Mouse (Mus musculus): ENCODE data around the gene Agap1. TPM values are rescaled to one million over a fixed set of nuclear protein-coding genes. Genes with fewer than 3 reads are reported as not detected.

Gene Agap1
- polyA plus RNA-seq, 1 experiment from 2014 or later = 1.6 TPM

GRCm38 (mm10) chr1:89542464-89542863 is 87.9 kb downstream of the Agap1 start:
- no peak for DNase-seq (ENCODE audit: low spot score)

- DNase-seq (ENCODE audit: low spot score) = no peak
These were observed 88.7 kb downstream of the Agap1 start for GRCm38 (mm10) chr1:89543312-89543711.

- DNase-seq (ENCODE audit: low spot score) = no peak
These were observed 89.5 kb downstream of the Agap1 start for GRCm38 (mm10) chr1:89544094-89544493.

GRCm38 (mm10) chr1:89545099-89545498 is 90.5 kb downstream of the Agap1 start:
- DNase-seq (ENCODE audit: low spot score) = no peak

- DNase-seq (ENCODE audit: low spot score) = no peak
These were observed 93.2 kb downstream of the Agap1 start for GRCm38 (mm10) chr1:89547525-89548504.

GRCm38 (mm10) chr1:89550061-89550869 is 95.7 kb downstream of the Agap1 start:
- DNase-seq (ENCODE audit: low spot score) = no peak

GRCm38 (mm10) chr1:89552470-89552869 is 97.9 kb downstream of the Agap1 start:
- DNase-seq (ENCODE audit: low spot score) = no peak

- no peak for DNase-seq (ENCODE audit: low spot score)
These were observed 99.2 kb downstream of the Agap1 start for GRCm38 (mm10) chr1:89553791-89554190.

GRCm38 (mm10) chr1:89554969-89555856 is 100.6 kb downstream of the Agap1 start:
- no peak for DNase-seq (ENCODE audit: low spot score)

- DNase-seq (ENCODE audit: low spot score) = no peak
These were observed 101.4 kb downstream of the Agap1 start for GRCm38 (mm10) chr1:89556006-89556405.

GRCm38 (mm10) chr1:89557401-89557800 is 102.8 kb downstream of the Agap1 start:
- DNase-seq (ENCODE audit: low spot score) = no peak

- no peak for DNase-seq (ENCODE audit: low spot score)
These were observed 103.5 kb downstream of the Agap1 start for GRCm38 (mm10) chr1:89558080-89558479.

GRCm38 (mm10) chr1:89563399-89563798 is 108.8 kb downstream of the Agap1 start:
- no peak for DNase-seq (ENCODE audit: low spot score)

GRCm38 (mm10) chr1:89566578-89567488 is 112.2 kb downstream of the Agap1 start:
- no peak for DNase-seq (ENCODE audit: low spot score)

- no peak for DNase-seq (ENCODE audit: low spot score)
These were observed 114.2 kb downstream of the Agap1 start for GRCm38 (mm10) chr1:89568546-89569405.

- no peak for DNase-seq (ENCODE audit: low spot score)
These were observed 116.1 kb downstream of the Agap1 start for GRCm38 (mm10) chr1:89570522-89571299.

- no peak for DNase-seq (ENCODE audit: low spot score)
These were observed 118.9 kb downstream of the Agap1 start for GRCm38 (mm10) chr1:89573486-89573885.
